Mouse (Mus musculus): Measurements from ENCODE around the gene Laptm4a. TPM values are rescaled to one million over a fixed set of nuclear protein-coding genes. Genes with fewer than 3 reads are reported as not detected.

Gene Laptm4a
- total RNA-seq, 1 experiment from 2014 or later, result 132 TPM

GRCm38 (mm10) chr12:8941131-8941615, 19.7 kb downstream of the Laptm4a start:
- ATAC-seq (ENCODE audit: extremely low read depth, insufficient number of reproducible peaks, low FRiP score, poor library complexity, severe bottlenecking), result no peak

- peak; percentile 70 for ATAC-seq (ENCODE audit: extremely low read depth, insufficient number of reproducible peaks, low FRiP score, poor library complexity, severe bottlenecking)
Measured at GRCm38 (mm10) chr12:8941699-8942392, 20.4 kb downstream of the Laptm4a start.

- no peak for ATAC-seq (ENCODE audit: extremely low read depth, insufficient number of reproducible peaks, low FRiP score, poor library complexity, severe bottlenecking)
Measured at GRCm38 (mm10) chr12:8947163-8947562, 25.7 kb downstream of the Laptm4a start.

- 0 out of 2 replicates have a peak, but pooled peaks have one; percentile 17 for ATAC-seq (ENCODE audit: extremely low read depth, insufficient number of reproducible peaks, low FRiP score, poor library complexity, severe bottlenecking)
Measured at GRCm38 (mm10) chr12:8947714-8948464, 26.4 kb downstream of the Laptm4a start, which contains the start of gene Matn3. Gene Matn3 (plus strand): TSS chr12:8947929.

GRCm38 (mm10) chr12:8953136-8953535, 31.7 kb downstream of the Laptm4a start:
- no peak for ATAC-seq (ENCODE audit: extremely low read depth, insufficient number of reproducible peaks, low FRiP score, poor library complexity, severe bottlenecking)

GRCm38 (mm10) chr12:8954161-8954561, 32.7 kb downstream of the Laptm4a start:
- no peak for ATAC-seq (ENCODE audit: extremely low read depth, insufficient number of reproducible peaks, low FRiP score, poor library complexity, severe bottlenecking)

- no peak for ATAC-seq (ENCODE audit: extremely low read depth, insufficient number of reproducible peaks, low FRiP score, poor library complexity, severe bottlenecking)
Measured at GRCm38 (mm10) chr12:8961607-8962316, 40.3 kb downstream of the Laptm4a start.

- no peak for ATAC-seq (ENCODE audit: extremely low read depth, insufficient number of reproducible peaks, low FRiP score, poor library complexity, severe bottlenecking)
Measured at GRCm38 (mm10) chr12:8969828-8970227, 48.4 kb downstream of the Laptm4a start.

GRCm38 (mm10) chr12:8973820-8974465, 52.5 kb downstream of the Laptm4a start, which contains the start of gene Wdr35:
Gene Wdr35 (plus strand): TSS chr12:8973892.
- peak; percentile 93 for ATAC-seq (ENCODE audit: extremely low read depth, insufficient number of reproducible peaks, low FRiP score, poor library complexity, severe bottlenecking)

- no peak for ATAC-seq (ENCODE audit: extremely low read depth, insufficient number of reproducible peaks, low FRiP score, poor library complexity, severe bottlenecking)
Measured at GRCm38 (mm10) chr12:8975076-8975475, 53.6 kb downstream of the Laptm4a start.

Other genes starting within 250 kb of the Laptm4a start
- gene Pum2, start 247.5 kb upstream of the Laptm4a start, total RNA-seq (2017), result 191 and 209 TPM in 2 replicates
- 7.1 and 10.2 TPM in 2 replicates for gene Sdc1, start 150.3 kb upstream of the Laptm4a start, total RNA-seq (2017)
- not detected in 2 replicates for gene Matn3, start 26.3 kb downstream of the Laptm4a start, total RNA-seq (2017)
- 0.35 and 0.61 TPM in 2 replicates for gene Wdr35, start 52.2 kb downstream of the Laptm4a start, total RNA-seq (2017)
- 11.5 and 19.3 TPM in 2 replicates for gene Ttc32, start 108.3 kb downstream of the Laptm4a start, total RNA-seq (2017)

Measured in neutrophil, adult 5-6 weeks (primary cell).